Mouse (Mus musculus): Measurements from ENCODE around the gene Kmt2b. TPM values are rescaled to one million over a fixed set of nuclear protein-coding genes. Genes with fewer than 3 reads are reported as not detected.

Kmt2b gene
- polyA plus RNA-seq, 1 experiment: 56.1 TPM

DNA sequence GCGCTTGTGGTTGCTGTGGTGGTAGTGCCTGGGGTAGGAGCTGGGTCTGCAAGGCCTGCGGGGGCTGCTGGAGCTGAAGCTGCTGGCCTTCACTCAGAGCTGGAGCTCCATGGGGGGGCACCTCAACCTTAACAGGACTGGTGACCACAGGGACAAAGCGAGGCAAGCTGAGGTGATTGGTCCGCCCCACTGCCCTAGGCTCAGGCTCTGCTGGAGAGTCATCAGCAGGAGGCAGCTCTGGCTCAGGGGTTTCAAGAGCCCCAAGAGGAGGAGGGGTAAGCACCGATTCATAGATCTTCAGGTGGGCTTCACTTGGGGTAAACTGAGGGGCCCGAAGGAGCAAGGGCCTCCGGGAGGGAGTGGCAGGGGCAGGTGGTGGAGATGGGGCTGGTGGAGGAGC lies 3.4 kb downstream of the Kmt2b start:
- Histone ChIP-seq H3K4me3 (ENCODE audit: control insufficient read depth, low read depth, low read length) (no peak overlapping the region), H3K27ac (ENCODE audit: control insufficient read depth, insufficient read depth, low read depth, low read length) (no peak overlapping the region), H3K4me1 (ENCODE audit: control insufficient read depth, insufficient read depth, low read length) (peaks cover 17% of the 10 kb centered on the region), H3K27me3 (ENCODE audit: control insufficient read depth, insufficient read depth, low read length) (no peaks in the 10 kb centered on the region), H3K36me3 (ENCODE audit: control insufficient read depth, insufficient read depth, low read length) (no peaks in the 10 kb centered on the region; the same call in none of the 2 replicates)
- TF ChIP-seq POLR2A (IDR thresholded peaks at IDR 0.05; ENCODE audit: control insufficient read depth, low read depth, low read length): no peak

- no peaks in the 10 kb centered on the region; the same call in none of the 2 replicates for H3K36me3 ChIP-seq (ENCODE audit: control insufficient read depth, insufficient read depth, low read length)
- TF ChIP-seq POLR2A (IDR thresholded peaks at IDR 0.05; ENCODE audit: control insufficient read depth, low read depth, low read length) (no peak), CTCF (IDR thresholded peaks at IDR 0.05; ENCODE audit: control insufficient read depth, insufficient read depth, insufficient replicate concordance, low read depth, low read length) (no peak)
- no peak overlapping the region for H3K4me3 ChIP-seq (ENCODE audit: control insufficient read depth, low read depth, low read length)
These were observed 4.2 kb downstream of the Kmt2b start for GRCm38 (mm10) chr7:30584339-30584738.

GRCm38 (mm10) chr7:30581547-30581946 lies 7.0 kb downstream of the Kmt2b start:
- no peaks in the 10 kb centered on the region for H3K27me3 ChIP-seq (ENCODE audit: control insufficient read depth, insufficient read depth, low read length)
- H3K27ac ChIP-seq (ENCODE audit: control insufficient read depth, insufficient read depth, low read depth, low read length): no peak overlapping the region
- peaks cover 7% of the 10 kb centered on the region for H3K36me3 ChIP-seq (ENCODE audit: control insufficient read depth, insufficient read depth, low read length)
- peaks cover 2% of the 10 kb centered on the region for H3K4me1 ChIP-seq (ENCODE audit: control insufficient read depth, insufficient read depth, low read length)
- TF ChIP-seq POLR2A (IDR thresholded peaks at IDR 0.05; ENCODE audit: control insufficient read depth, low read depth, low read length): no peak
- no peak for TF ChIP-seq CTCF (IDR thresholded peaks at IDR 0.05; ENCODE audit: control insufficient read depth, insufficient read depth, insufficient replicate concordance, low read depth, low read length)
- H3K4me3 ChIP-seq (ENCODE audit: control insufficient read depth, low read depth, low read length): no peak overlapping the region

More at GRCm38 (mm10) chr7:30584339-30584738, 4.2 kb downstream of the Kmt2b start:
- Histone ChIP-seq H3K27me3 (ENCODE audit: control insufficient read depth, insufficient read depth, low read length) (no peaks in the 10 kb centered on the region), H3K27ac (ENCODE audit: control insufficient read depth, insufficient read depth, low read depth, low read length) (no peak overlapping the region), H3K4me1 (ENCODE audit: control insufficient read depth, insufficient read depth, low read length) (peaks cover 13% of the 10 kb centered on the region)

DNA sequence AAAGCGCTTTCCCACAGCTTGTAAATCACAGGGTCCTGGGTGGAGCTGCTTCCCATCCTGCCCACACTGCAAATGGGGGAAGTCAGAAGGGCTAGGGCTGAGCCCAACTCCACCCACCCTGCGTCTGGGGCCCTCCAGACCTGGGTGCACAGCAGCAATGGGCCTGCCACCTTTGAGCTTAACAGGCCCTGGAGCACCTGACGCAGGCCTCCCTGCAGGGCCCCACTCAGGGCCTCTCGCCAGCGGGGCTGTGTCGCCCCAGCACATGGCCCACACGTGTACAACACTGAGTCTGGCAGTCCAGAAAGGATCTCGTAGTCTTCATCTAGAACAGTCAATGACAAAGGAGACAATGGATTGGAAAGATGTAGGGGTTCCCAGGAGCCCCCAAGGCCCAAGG lies 8.6 kb downstream of the Kmt2b start:
- peaks cover 12% of the 10 kb centered on the region for H3K36me3 ChIP-seq (ENCODE audit: control insufficient read depth, insufficient read depth, low read length)
- H3K4me1 ChIP-seq (ENCODE audit: control insufficient read depth, insufficient read depth, low read length): no peaks in the 10 kb centered on the region; the same call in 1 of the 2 replicates
- H3K27ac ChIP-seq (ENCODE audit: control insufficient read depth, insufficient read depth, low read depth, low read length): no peak overlapping the region
- no peak overlapping the region for H3K4me3 ChIP-seq (ENCODE audit: control insufficient read depth, low read depth, low read length)
- TF ChIP-seq CTCF (IDR thresholded peaks at IDR 0.05; ENCODE audit: control insufficient read depth, insufficient read depth, insufficient replicate concordance, low read depth, low read length): no peak
- TF ChIP-seq POLR2A (IDR thresholded peaks at IDR 0.05; ENCODE audit: control insufficient read depth, low read depth, low read length): no peak
- no peaks in the 10 kb centered on the region for H3K27me3 ChIP-seq (ENCODE audit: control insufficient read depth, insufficient read depth, low read length)

DNA sequence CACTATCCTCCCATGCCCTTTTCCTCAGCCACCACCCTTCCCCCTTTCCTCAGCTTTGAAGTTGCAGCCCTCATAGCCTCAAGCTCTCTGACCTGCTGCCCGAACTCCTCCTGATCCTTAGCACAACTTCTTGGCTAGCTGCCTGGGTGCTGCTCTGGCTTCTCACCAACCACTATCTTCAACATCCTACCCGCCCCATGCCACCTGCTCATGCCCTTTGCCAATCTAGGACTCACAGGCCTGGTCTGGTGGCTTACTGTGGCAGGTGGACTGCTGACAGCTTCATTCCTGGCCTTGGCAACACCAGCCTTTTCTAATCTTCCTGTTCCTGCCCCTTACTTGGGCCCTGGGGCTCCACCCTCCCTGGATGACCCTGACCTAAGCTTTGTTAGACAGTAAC lies 15.6 kb downstream of the Kmt2b start:
- no peaks in the 10 kb centered on the region; the same call in 1 of the 2 replicates for H3K4me1 ChIP-seq (ENCODE audit: control insufficient read depth, insufficient read depth, low read length)
- H3K36me3 ChIP-seq (ENCODE audit: control insufficient read depth, insufficient read depth, low read length): peaks cover 20% of the 10 kb centered on the region
- no peaks in the 10 kb centered on the region for H3K27me3 ChIP-seq (ENCODE audit: control insufficient read depth, insufficient read depth, low read length)
- no peak overlapping the region for H3K27ac ChIP-seq (ENCODE audit: control insufficient read depth, insufficient read depth, low read depth, low read length)
- TF ChIP-seq POLR2A (IDR thresholded peaks at IDR 0.05; ENCODE audit: control insufficient read depth, low read depth, low read length): no peak
- no peak for TF ChIP-seq CTCF (IDR thresholded peaks at IDR 0.05; ENCODE audit: control insufficient read depth, insufficient read depth, insufficient replicate concordance, low read depth, low read length)
- no peak overlapping the region for H3K4me3 ChIP-seq (ENCODE audit: control insufficient read depth, low read depth, low read length)

DNA sequence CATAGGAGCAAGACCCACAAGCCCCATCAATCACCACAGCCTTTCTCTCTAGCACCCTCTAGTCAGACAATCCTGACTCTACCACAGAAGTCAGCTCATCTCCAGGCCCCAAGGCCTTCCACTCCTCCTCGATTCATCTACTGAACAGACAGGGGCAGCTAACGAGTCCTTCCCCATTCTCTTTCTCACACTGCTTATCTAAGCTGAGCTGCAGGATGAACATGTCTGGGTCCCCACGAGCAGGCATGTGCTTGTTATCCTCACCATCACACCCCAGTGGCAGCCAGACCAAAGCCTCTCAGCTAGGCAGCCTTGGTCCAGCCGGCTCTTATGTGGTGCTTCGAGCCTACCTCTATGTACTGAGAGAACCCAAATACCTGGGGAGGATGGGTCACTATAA lies 16.1 kb downstream of the Kmt2b start:
- TF ChIP-seq POLR2A (IDR thresholded peaks at IDR 0.05; ENCODE audit: control insufficient read depth, low read depth, low read length) (no peak), CTCF (IDR thresholded peaks at IDR 0.05; ENCODE audit: control insufficient read depth, insufficient read depth, insufficient replicate concordance, low read depth, low read length) (no peak)

GRCm38 (mm10) chr7:30567555-30567954 lies 21.0 kb downstream of the Kmt2b start:
- H3K4me1 ChIP-seq (ENCODE audit: control insufficient read depth, insufficient read depth, low read length): no peaks in the 10 kb centered on the region; the same call in 1 of the 2 replicates
- no peaks in the 10 kb centered on the region for H3K27me3 ChIP-seq (ENCODE audit: control insufficient read depth, insufficient read depth, low read length)
- no peak overlapping the region for H3K27ac ChIP-seq (ENCODE audit: control insufficient read depth, insufficient read depth, low read depth, low read length)
- H3K36me3 ChIP-seq (ENCODE audit: control insufficient read depth, insufficient read depth, low read length): peaks cover 7% of the 10 kb centered on the region
- no peak for TF ChIP-seq POLR2A (IDR thresholded peaks at IDR 0.05; ENCODE audit: control insufficient read depth, low read depth, low read length)
- no peak for TF ChIP-seq CTCF (IDR thresholded peaks at IDR 0.05; ENCODE audit: control insufficient read depth, insufficient read depth, insufficient replicate concordance, low read depth, low read length)
- no peak overlapping the region for H3K4me3 ChIP-seq (ENCODE audit: control insufficient read depth, low read depth, low read length)

More for the DNA sequence above, 16.1 kb downstream of the Kmt2b start:
- no peak overlapping the region for H3K4me3 ChIP-seq (ENCODE audit: control insufficient read depth, low read depth, low read length)
- H3K27ac ChIP-seq (ENCODE audit: control insufficient read depth, insufficient read depth, low read depth, low read length): no peak overlapping the region
- no peaks in the 10 kb centered on the region; the same call in none of the 2 replicates for H3K4me1 ChIP-seq (ENCODE audit: control insufficient read depth, insufficient read depth, low read length)
- no peaks in the 10 kb centered on the region for H3K27me3 ChIP-seq (ENCODE audit: control insufficient read depth, insufficient read depth, low read length)
- peaks cover 20% of the 10 kb centered on the region for H3K36me3 ChIP-seq (ENCODE audit: control insufficient read depth, insufficient read depth, low read length)

- peaks cover 4% of the 10 kb centered on the region for H3K36me3 ChIP-seq (ENCODE audit: control insufficient read depth, insufficient read depth, low read length)
- no peak overlapping the region for H3K4me3 ChIP-seq (ENCODE audit: control insufficient read depth, low read depth, low read length)
- H3K4me1 ChIP-seq (ENCODE audit: control insufficient read depth, insufficient read depth, low read length): peaks cover 3% of the 10 kb centered on the region
- no peak for TF ChIP-seq POLR2A (IDR thresholded peaks at IDR 0.05; ENCODE audit: control insufficient read depth, low read depth, low read length)
- TF ChIP-seq CTCF (IDR thresholded peaks at IDR 0.05; ENCODE audit: control insufficient read depth, insufficient read depth, insufficient replicate concordance, low read depth, low read length): no peak
- H3K27ac ChIP-seq (ENCODE audit: control insufficient read depth, insufficient read depth, low read depth, low read length): no peak overlapping the region
- no peaks in the 10 kb centered on the region for H3K27me3 ChIP-seq (ENCODE audit: control insufficient read depth, insufficient read depth, low read length)
These were observed 22.5 kb downstream of the Kmt2b start for GRCm38 (mm10) chr7:30566033-30566432.

Measured in testis, adult 2 months (tissue).